Mouse (Mus musculus) embryonic fibroblast, embryonic 13.5 days (primary cell): ENCODE measurements around the gene Chgb.

Source experiments
- CTCF ChIP-seq: IDR thresholded peaks from 2 replicates; pipeline ENCODE4 v1.5.1; 2011; ENCODE audit warnings: mild to moderate bottlenecking, control low read depth, low read length, moderate library complexity, borderline replicate concordance; ENCODE audit not compliant: insufficient read depth
- POLR2A ChIP-seq: IDR thresholded peaks from 2 replicates; pipeline ENCODE4 v1.6.1; 2011; ENCODE audit warnings: low read depth, mild to moderate bottlenecking, control low read depth, low read length, moderate library complexity

GRCm38 (mm10) chr2:132770822-132771221 lies 10.3 kb upstream of the Chgb start:
- TF ChIP-seq CTCF (no peak), POLR2A (no peak)
